ENCODE assay signal across 8 mouse cellular contexts in the genomic region with DNA sequence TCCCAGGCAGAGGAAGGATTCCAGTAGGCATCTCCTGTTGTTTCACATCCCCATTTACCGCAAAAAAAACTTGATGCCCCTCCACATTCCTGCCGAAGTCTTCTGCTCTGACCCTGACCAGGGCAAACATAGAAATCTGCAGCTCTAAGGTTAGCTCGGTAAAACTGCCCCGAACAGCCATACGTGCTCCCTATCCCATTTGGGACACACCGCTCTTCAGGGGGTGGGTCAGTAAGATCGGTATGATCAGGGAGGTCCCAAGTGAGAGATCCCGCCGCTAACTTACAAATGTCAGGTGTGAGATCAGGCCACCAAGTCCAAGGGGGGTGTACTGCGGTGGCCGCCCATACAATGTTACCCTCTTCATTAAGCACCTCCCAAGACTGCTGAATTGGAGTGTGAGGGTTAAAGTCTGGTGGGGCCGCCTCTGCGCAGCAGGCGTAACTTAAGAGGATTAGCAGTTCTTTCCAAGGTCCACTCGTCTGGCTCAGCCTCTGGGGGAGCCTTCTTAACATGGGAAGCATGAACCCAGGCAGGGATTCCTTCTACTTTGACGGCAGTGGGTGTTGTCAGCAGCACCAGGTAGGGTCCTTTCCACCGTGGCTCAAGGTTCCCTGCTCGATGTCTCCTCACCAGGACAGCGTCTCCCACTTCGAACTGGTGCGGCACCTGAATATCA.
A peak's percentile ranks its signal among the peaks of the same experiment; 100 is the strongest.
DNase-seq lines count a peak whose midpoint lies in the region; ATAC-seq and TF ChIP-seq lines count a peak whose summit lies in the region.
"Not testable (repeated sequence)": the region's sequence is repeated elsewhere in the genome, so short reads cannot be mapped to it uniquely, and the experiment has no call there.

No protein-coding gene starts in this region.

- TF ChIP-seq CTCF in E14TG2a.4 (conservative IDR thresholded peaks at IDR 0.05; ENCODE audit: low read length); lung, embryonic 14.5 days (IDR thresholded peaks at IDR 0.05; ENCODE audit: low read depth): not testable (repeated sequence)

- H3K4me3 ChIP-seq in E14TG2a.4 (replicated peaks; ENCODE audit: low read length) = 0 out of 2 replicates have a peak overlapping the region, but pooled peaks have one; percentile 2
- H3K4me3 ChIP-seq in embryonic facial prominence, embryonic 10.5 days; heart, embryonic 10.5 days; intestine, embryonic 14.5 days (ENCODE audit: low read depth, low read length); limb, embryonic 11.5 days (ENCODE audit: low read depth, low read length); lung, embryonic 14.5 days (ENCODE audit: low read depth, low read length); neural tube, embryonic 11.5 days (ENCODE audit: low read depth, low read length): not testable (repeated sequence)

- DNase-seq in embryonic facial prominence, embryonic 10.5 days (ENCODE audit: low spot score) = peak; percentile 12
- DNase-seq in heart, embryonic 10.5 days (ENCODE audit: low spot score) = peak; percentile 78
- DNase-seq in intestine, embryonic 14.5 days (ENCODE audit: low spot score) = peak; percentile 52
- DNase-seq in limb, embryonic 11.5 days (ENCODE audit: low spot score) = peak; percentile 22
- peak; percentile 1 for DNase-seq in lung, embryonic 14.5 days
- peak; percentile 12 for DNase-seq in neural tube, embryonic 11.5 days (ENCODE audit: low spot score)
- peak; percentile 4 for DNase-seq in testis, postnatal 14 days (ENCODE audit: low spot score)

- not testable (repeated sequence) for H3K4me2 ChIP-seq in intestine, embryonic 14.5 days (ENCODE audit: low read length); limb, embryonic 11.5 days (ENCODE audit: low read depth, severe bottlenecking); lung, embryonic 14.5 days; neural tube, embryonic 11.5 days (ENCODE audit: low read depth)

- ATAC-seq in intestine, embryonic 14.5 days (replicated peaks; ENCODE audit: low FRiP score, low TSS enrichment, low read depth); limb, embryonic 11.5 days (ENCODE audit: insufficient number of reproducible peaks, low FRiP score, low TSS enrichment, low read depth); neural tube, embryonic 11.5 days (ENCODE audit: insufficient read depth, low FRiP score, low TSS enrichment): not testable (repeated sequence)
- ATAC-seq in lung, embryonic 14.5 days (ENCODE audit: insufficient read depth) = 0 out of 2 replicates have a peak, but pooled peaks have one; percentile 32

- not testable (repeated sequence) for H3K27me3 ChIP-seq in E14TG2a.4 (ENCODE audit: insufficient read depth, low read length); intestine, embryonic 14.5 days (replicated peaks; ENCODE audit: control insufficient read depth, insufficient read depth, low read length); lung, embryonic 14.5 days (ENCODE audit: insufficient read depth, low read length)
- H3K27me3 ChIP-seq in embryonic facial prominence, embryonic 10.5 days (replicated peaks; ENCODE audit: low read depth, poor library complexity, severe bottlenecking) = peaks cover 46% of the 10 kb centered on the region
- peaks cover 17% of the 10 kb centered on the region for H3K27me3 ChIP-seq in heart, embryonic 10.5 days (ENCODE audit: insufficient read depth, poor library complexity, severe bottlenecking)
- H3K27me3 ChIP-seq in limb, embryonic 11.5 days (ENCODE audit: control insufficient read depth, insufficient read depth, low read length) = peaks cover 12% of the 10 kb centered on the region
- H3K27me3 ChIP-seq in neural tube, embryonic 11.5 days (ENCODE audit: control insufficient read depth, insufficient read depth, low read length) = peaks cover 18% of the 10 kb centered on the region

- H3K4me1 ChIP-seq in E14TG2a.4 (replicated peaks; ENCODE audit: low read depth, low read length); embryonic facial prominence, embryonic 10.5 days; heart, embryonic 10.5 days; intestine, embryonic 14.5 days (replicated peaks; ENCODE audit: control insufficient read depth, insufficient read depth, low read length); limb, embryonic 11.5 days (ENCODE audit: control insufficient read depth, insufficient read depth, low read length); lung, embryonic 14.5 days (ENCODE audit: insufficient read depth); neural tube, embryonic 11.5 days (ENCODE audit: control insufficient read depth, insufficient read depth, low read length): not testable (repeated sequence)

- H3K27ac ChIP-seq in embryonic facial prominence, embryonic 10.5 days (replicated peaks); heart, embryonic 10.5 days; intestine, embryonic 14.5 days (ENCODE audit: low read depth); limb, embryonic 11.5 days (replicated peaks; ENCODE audit: low read depth, low read length); lung, embryonic 14.5 days (ENCODE audit: low read depth); neural tube, embryonic 11.5 days (ENCODE audit: low read depth, low read length): not testable (repeated sequence)

- H3K9ac ChIP-seq in intestine, embryonic 14.5 days (ENCODE audit: low read length); limb, embryonic 11.5 days (ENCODE audit: low read length); lung, embryonic 14.5 days; neural tube, embryonic 11.5 days (ENCODE audit: low read length): not testable (repeated sequence)

- H3K9me3 ChIP-seq in E14TG2a.4 (ENCODE audit: low read length) = peaks cover 90% of the 10 kb centered on the region
- H3K9me3 ChIP-seq in embryonic facial prominence, embryonic 10.5 days = peaks cover 83% of the 10 kb centered on the region
- peaks cover 73% of the 10 kb centered on the region for H3K9me3 ChIP-seq in heart, embryonic 10.5 days
- H3K9me3 ChIP-seq in intestine, embryonic 14.5 days (ENCODE audit: control insufficient read depth, low read length) = peaks cover 68% of the 10 kb centered on the region
- H3K9me3 ChIP-seq in limb, embryonic 11.5 days (ENCODE audit: control insufficient read depth, low read length) = peaks cover 68% of the 10 kb centered on the region
- H3K9me3 ChIP-seq in lung, embryonic 14.5 days (ENCODE audit: low read depth, low read length) = peaks cover 69% of the 10 kb centered on the region
- H3K9me3 ChIP-seq in neural tube, embryonic 11.5 days (ENCODE audit: control insufficient read depth, low read length) = peaks cover 67% of the 10 kb centered on the region

- peaks cover 21% of the 10 kb centered on the region for H3K36me3 ChIP-seq in E14TG2a.4 (ENCODE audit: insufficient read depth, low read length)
- H3K36me3 ChIP-seq in embryonic facial prominence, embryonic 10.5 days (replicated peaks) = peaks cover 77% of the 10 kb centered on the region
- peaks cover 27% of the 10 kb centered on the region for H3K36me3 ChIP-seq in heart, embryonic 10.5 days
- not testable (repeated sequence) for H3K36me3 ChIP-seq in intestine, embryonic 14.5 days (ENCODE audit: control insufficient read depth, insufficient read depth, low read length); lung, embryonic 14.5 days (ENCODE audit: insufficient read depth); neural tube, embryonic 11.5 days (ENCODE audit: control insufficient read depth, insufficient read depth, low read length)
- peaks cover 15% of the 10 kb centered on the region; the same call in 1 of the 2 replicates for H3K36me3 ChIP-seq in limb, embryonic 11.5 days (ENCODE audit: control insufficient read depth, insufficient read depth, low read length)

- 67% methylated on average over 21 of the region's 21 CpGs for WGBS in embryonic facial prominence, embryonic 10.5 days
- 68% methylated on average over 21 of the region's 21 CpGs for WGBS in heart, embryonic 10.5 days
- WGBS in intestine, embryonic 14.5 days = 72% methylated on average over 21 of the region's 21 CpGs
- 75% methylated on average over 21 of the region's 21 CpGs for WGBS in limb, embryonic 11.5 days
- WGBS in lung, embryonic 14.5 days = 65% methylated on average over 21 of the region's 21 CpGs
- 68% methylated on average over 21 of the region's 21 CpGs for WGBS in neural tube, embryonic 11.5 days

Comparison
In these comparisons a context has a peak if more than half of its experiments do, and no peak if none do; other contexts are left out.
1. DNase-seq: peak in every context shown above with its lines; median percentile 78 in heart, embryonic 10.5 days; 52 in intestine, embryonic 14.5 days; 22 in limb, embryonic 11.5 days; 12 in embryonic facial prominence, embryonic 10.5 days; 12 in neural tube, embryonic 11.5 days; 4 in testis, postnatal 14 days; 1 in lung, embryonic 14.5 days.